Mouse (Mus musculus): ENCODE measurements around the gene Tbx6. TPM values are rescaled to one million over a fixed set of nuclear protein-coding genes. Genes with fewer than 3 reads are reported as not detected.

Tbx6 gene
- polyA plus RNA-seq, 1 experiment: 3.0 TPM

GRCm38 (mm10) chr7:126791851-126792720, 10.8 kb downstream of the Tbx6 start, which contains the start of gene Ppp4c:
Gene Ppp4c, minus strand, starts transcription at chr7:126792496.
- Histone ChIP-seq H3K9me3 (no peaks in the 10 kb centered on the region), H3K36me3 (replicated peaks; ENCODE audit: low read length) (peaks cover 74% of the 10 kb centered on the region), H3K4me3 (replicated peaks) (peak within 1 kb of the TSS; percentile 97), H3K4me1 (peaks cover 75% of the 10 kb centered on the region), H3K27me3 (replicated peaks) (no peaks in the 10 kb centered on the region)
- TF ChIP-seq FLI1 (IDR thresholded peaks at IDR 0.05; ENCODE audit: low read length) (peak; percentile 99), GATA1 (IDR thresholded peaks at IDR 0.05; ENCODE audit: borderline replicate concordance, low read length) (no peak)

- TF ChIP-seq FLI1 (IDR thresholded peaks at IDR 0.05; ENCODE audit: low read length) (no peak), GATA1 (IDR thresholded peaks at IDR 0.05; ENCODE audit: borderline replicate concordance, low read length) (no peak)
- Histone ChIP-seq H3K9me3 (no peaks in the 10 kb centered on the region), H3K36me3 (replicated peaks; ENCODE audit: low read length) (peaks cover 74% of the 10 kb centered on the region), H3K4me3 (replicated peaks) (peak overlapping the region; percentile 97), H3K27me3 (replicated peaks) (no peaks in the 10 kb centered on the region), H3K4me1 (peaks cover 80% of the 10 kb centered on the region)
Observed at GRCm38 (mm10) chr7:126792721-126793443, 11.6 kb downstream of the Tbx6 start.

- Histone ChIP-seq H3K4me3 (replicated peaks) (peak overlapping the region; percentile 56), H3K4me1 (peaks cover 77% of the 10 kb centered on the region), H3K9me3 (no peaks in the 10 kb centered on the region), H3K27me3 (replicated peaks) (no peaks in the 10 kb centered on the region), H3K36me3 (replicated peaks; ENCODE audit: low read length) (peaks cover 71% of the 10 kb centered on the region)
- TF ChIP-seq GATA1 (IDR thresholded peaks at IDR 0.05; ENCODE audit: borderline replicate concordance, low read length): no peak
- no peak for TF ChIP-seq FLI1 (IDR thresholded peaks at IDR 0.05; ENCODE audit: low read length)
Observed at GRCm38 (mm10) chr7:126793456-126794270, 12.4 kb downstream of the Tbx6 start.

GRCm38 (mm10) chr7:126794271-126794605, 13.0 kb downstream of the Tbx6 start:
- no peaks in the 10 kb centered on the region for H3K27me3 ChIP-seq (replicated peaks)
- peaks cover 71% of the 10 kb centered on the region for H3K4me1 ChIP-seq
- H3K9me3 ChIP-seq: no peaks in the 10 kb centered on the region
- H3K36me3 ChIP-seq (replicated peaks; ENCODE audit: low read length): peaks cover 65% of the 10 kb centered on the region
- peak overlapping the region; percentile 18 for H3K4me3 ChIP-seq (replicated peaks)
- no peak for TF ChIP-seq GATA1 (IDR thresholded peaks at IDR 0.05; ENCODE audit: borderline replicate concordance, low read length)
- no peak for TF ChIP-seq FLI1 (IDR thresholded peaks at IDR 0.05; ENCODE audit: low read length)

- Histone ChIP-seq H3K9me3 (no peaks in the 10 kb centered on the region), H3K4me1 (peaks cover 72% of the 10 kb centered on the region), H3K27me3 (replicated peaks) (no peaks in the 10 kb centered on the region), H3K36me3 (replicated peaks; ENCODE audit: low read length) (peaks cover 59% of the 10 kb centered on the region), H3K4me3 (replicated peaks) (peak overlapping the region; percentile 96)
- TF ChIP-seq GATA1 (IDR thresholded peaks at IDR 0.05; ENCODE audit: borderline replicate concordance, low read length): no peak
- TF ChIP-seq FLI1 (IDR thresholded peaks at IDR 0.05; ENCODE audit: low read length): no peak
Observed at GRCm38 (mm10) chr7:126795387-126796317, 14.4 kb downstream of the Tbx6 start.

- Histone ChIP-seq H3K27me3 (replicated peaks) (no peaks in the 10 kb centered on the region), H3K4me1 (peaks cover 75% of the 10 kb centered on the region), H3K36me3 (replicated peaks; ENCODE audit: low read length) (peaks cover 57% of the 10 kb centered on the region)
Observed at GRCm38 (mm10) chr7:126796350-126796932, 15.2 kb downstream of the Tbx6 start.

GRCm38 (mm10) chr7:126797411-126798126, 16.3 kb downstream of the Tbx6 start, which contains the start of gene Fam57b:
Gene Fam57b, plus strand, starts transcription at chr7:126797668.
- H3K4me3 ChIP-seq (replicated peaks): peak within 1 kb of the TSS; percentile 96
- H3K27me3 ChIP-seq (replicated peaks): no peaks in the 10 kb centered on the region
- H3K9me3 ChIP-seq: no peaks in the 10 kb centered on the region
- peaks cover 62% of the 10 kb centered on the region for H3K36me3 ChIP-seq (replicated peaks; ENCODE audit: low read length)
- peaks cover 84% of the 10 kb centered on the region for H3K4me1 ChIP-seq
- TF ChIP-seq FLI1 (IDR thresholded peaks at IDR 0.05; ENCODE audit: low read length): no peak
- no peak for TF ChIP-seq GATA1 (IDR thresholded peaks at IDR 0.05; ENCODE audit: borderline replicate concordance, low read length)

More at GRCm38 (mm10) chr7:126796350-126796932, 15.2 kb downstream of the Tbx6 start:
- H3K4me3 ChIP-seq (replicated peaks): peak overlapping the region; percentile 96
- no peaks in the 10 kb centered on the region for H3K9me3 ChIP-seq
- TF ChIP-seq GATA1 (IDR thresholded peaks at IDR 0.05; ENCODE audit: borderline replicate concordance, low read length): no peak
- TF ChIP-seq FLI1 (IDR thresholded peaks at IDR 0.05; ENCODE audit: low read length): no peak

All from megakaryocyte, embryonic 14.5 days (primary cell).